Mouse (Mus musculus) brain, adult 2 months (tissue): ENCODE measurements around the gene Tmem243.
"Not testable (repeated sequence)": the region's sequence is repeated elsewhere in the genome, so short reads cannot be mapped to it uniquely, and the experiment has no call there.

ENCODE experiments used
- DNase-seq: peaks from one replicate; pipeline ENCODE4 v3.0.0; 2011; ENCODE audit warnings: low read depth, low spot score

Gene Tmem243

DNA sequence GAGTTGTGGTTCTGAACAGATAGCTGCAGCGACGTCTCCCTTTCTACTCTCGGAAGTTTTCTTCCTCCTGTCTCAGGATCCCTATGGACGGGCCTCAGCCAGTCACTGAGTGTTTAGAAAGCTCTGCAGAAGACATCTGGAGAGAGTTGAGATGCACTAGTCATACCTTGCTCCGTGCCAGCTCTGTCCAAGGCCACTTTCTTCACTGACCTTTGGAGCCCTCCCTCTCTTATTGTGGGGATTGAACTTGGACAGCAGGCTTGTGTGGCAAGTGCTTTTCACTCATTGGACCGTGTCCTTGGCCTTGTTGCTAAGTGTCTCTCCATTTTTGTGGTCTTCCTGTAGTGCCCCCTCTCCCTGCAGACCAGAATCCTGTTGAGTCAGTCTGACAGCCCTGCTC is 6.3 kb downstream of the Tmem243 start:
- DNase-seq = no peak

GRCm38 (mm10) chr5:9107296-9108089 is 7.0 kb downstream of the Tmem243 start:
- DNase-seq = no peak

DNA sequence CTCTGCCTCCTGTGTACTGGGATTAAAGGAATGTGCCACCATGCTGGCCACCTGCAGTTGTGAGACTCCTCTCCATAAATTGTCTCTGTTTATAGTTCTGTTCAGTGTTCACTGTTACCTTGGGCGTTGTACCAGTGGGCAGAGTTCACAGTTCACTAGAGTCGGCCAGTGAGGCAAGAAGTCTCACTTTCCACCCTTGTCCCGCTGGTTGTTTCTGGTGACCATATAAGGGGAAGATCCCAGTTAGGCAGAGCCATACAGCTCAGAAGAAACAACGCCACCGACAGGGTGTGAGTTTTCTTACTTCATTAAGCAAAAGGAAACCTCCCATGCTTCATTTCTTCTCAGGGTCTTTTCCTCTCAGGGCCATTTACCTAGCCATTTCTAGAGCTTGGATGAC is 8.0 kb downstream of the Tmem243 start:
- DNase-seq = no peak

DNA sequence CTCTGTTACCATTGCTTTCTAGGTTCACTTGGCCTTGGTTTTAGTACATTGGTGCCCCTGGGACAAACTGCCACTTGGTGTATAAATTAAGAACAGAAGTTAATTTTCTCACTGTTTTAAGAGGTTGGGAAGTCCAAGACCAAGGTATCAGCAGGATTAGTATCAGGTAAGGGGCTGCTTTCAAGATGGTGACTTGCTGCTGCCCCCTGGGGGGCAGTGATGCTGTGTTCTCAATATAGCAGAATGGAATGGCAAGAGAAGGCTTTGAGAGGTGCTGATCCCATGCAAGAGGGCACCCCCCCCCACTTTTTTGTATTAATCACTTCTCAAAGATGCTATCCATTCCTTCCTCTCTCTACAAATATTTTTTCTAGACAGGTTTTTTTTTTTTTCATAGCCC is 9.1 kb downstream of the Tmem243 start:
- no peak for DNase-seq

DNA sequence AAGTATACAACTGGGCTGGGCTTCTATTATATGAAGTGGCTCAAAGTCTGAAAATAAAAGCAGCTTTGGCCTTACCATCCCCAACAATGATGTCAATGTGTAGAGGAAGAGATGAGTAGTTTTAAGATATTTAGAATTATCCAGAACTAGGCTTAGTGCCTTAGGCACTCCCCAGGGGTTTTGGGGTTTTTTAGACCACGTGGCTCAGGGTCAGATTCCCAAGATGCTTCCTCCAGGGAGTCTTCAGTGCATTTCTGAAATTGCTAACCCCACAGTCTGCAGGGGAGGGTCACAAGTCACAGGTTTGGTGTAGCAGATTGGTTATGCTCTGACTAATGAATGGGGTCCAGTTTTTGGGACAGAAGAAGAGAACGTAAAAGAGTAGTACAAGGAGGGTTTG is 10.8 kb downstream of the Tmem243 start:
- DNase-seq = no peak

- DNase-seq = peak; percentile 84
Measured at GRCm38 (mm10) chr5:9111759-9112158, 11.3 kb downstream of the Tmem243 start.

GRCm38 (mm10) chr5:9114162-9114561 is 13.7 kb downstream of the Tmem243 start:
- peak; percentile 75 for DNase-seq

DNA sequence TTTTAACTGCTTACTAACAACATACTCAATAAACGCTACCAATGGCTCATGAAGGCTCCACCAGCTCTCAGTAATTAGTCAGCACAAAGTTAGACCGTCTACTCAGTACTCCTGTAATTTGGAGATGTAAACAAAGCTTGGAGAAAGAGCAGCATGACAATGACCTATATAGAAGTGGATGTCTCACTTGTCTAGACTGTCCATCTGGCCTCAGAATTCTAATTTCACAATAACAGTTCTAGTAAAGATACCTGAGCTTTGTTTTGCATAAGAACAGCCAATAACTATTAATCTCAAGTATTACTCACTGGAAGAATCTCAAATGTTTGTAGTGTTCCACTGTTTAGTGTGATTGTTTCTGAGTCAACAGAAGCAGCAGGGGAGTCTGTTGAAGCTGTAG is 23.7 kb downstream of the Tmem243 start:
- no peak for DNase-seq

DNA sequence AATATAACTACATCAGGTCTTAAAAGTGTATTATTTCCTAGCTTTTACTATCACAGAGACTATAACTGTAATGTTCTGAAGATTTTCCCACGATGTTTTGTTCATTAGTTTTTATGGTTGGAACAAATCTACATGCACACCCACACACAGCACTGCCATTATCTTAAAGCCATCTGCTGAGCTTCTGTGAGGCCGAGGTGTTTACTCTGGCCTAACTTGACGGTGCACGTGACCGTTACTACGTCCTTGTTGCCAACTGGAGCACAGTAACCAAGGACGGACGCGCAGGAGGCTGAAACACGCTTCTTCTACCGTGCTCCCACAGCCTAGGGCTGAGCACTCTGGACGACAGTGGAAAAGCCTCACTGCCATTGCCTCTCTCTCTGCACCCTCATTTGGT is 28.1 kb downstream of the Tmem243 start:
- peak; percentile 61 for DNase-seq

GRCm38 (mm10) chr5:9131786-9132185 is 31.3 kb downstream of the Tmem243 start:
- peak; percentile 50 for DNase-seq

GRCm38 (mm10) chr5:9135588-9135987 is 35.1 kb downstream of the Tmem243 start:
- DNase-seq = no peak

DNA sequence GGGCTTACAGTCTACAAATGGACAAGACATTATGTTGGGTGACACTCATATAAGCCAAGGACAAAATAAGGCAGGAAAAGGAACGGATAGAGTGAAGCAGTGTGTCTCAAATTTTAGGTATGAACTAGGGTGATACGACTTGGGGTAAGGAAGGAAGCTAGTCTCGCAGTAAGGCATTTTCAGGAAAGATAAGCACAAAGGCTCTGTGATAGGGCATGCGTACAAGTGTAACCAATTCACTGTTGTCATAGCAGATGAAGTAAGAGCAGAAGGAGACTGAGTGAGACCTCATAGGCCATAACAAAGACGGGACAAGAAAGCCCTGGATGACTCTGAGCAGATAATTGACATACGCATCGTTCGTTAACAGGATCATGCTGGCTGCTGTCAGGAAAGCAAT is 40.3 kb downstream of the Tmem243 start:
- no peak for DNase-seq

DNA sequence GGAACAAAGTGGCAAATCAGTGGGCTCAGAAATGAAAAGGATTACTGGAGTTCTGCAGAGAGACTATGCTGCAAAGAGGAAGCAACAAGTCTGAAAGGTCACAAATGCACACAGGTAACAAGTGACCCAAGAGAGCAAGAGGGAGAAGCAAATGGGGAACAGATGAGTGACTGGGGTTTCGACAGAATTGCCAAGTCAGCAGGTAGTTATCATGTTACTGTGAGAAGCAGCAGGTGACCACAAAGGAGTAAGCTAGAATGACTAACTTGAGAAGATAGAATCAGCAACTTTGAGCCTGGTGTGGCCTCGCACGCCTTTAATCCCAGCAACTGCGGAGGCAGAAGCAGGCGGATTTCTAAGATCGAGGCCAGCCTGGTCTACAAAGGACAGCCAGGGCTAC is 41.9 kb downstream of the Tmem243 start:
- DNase-seq = no peak

- DNase-seq = peak; percentile 23
Measured at GRCm38 (mm10) chr5:9149273-9149850, 48.9 kb downstream of the Tmem243 start.

- DNase-seq = no peak
Measured at GRCm38 (mm10) chr5:9156746-9157145, 56.3 kb downstream of the Tmem243 start.

- no peak for DNase-seq
Measured at GRCm38 (mm10) chr5:9157336-9157735, 56.9 kb downstream of the Tmem243 start.

DNA sequence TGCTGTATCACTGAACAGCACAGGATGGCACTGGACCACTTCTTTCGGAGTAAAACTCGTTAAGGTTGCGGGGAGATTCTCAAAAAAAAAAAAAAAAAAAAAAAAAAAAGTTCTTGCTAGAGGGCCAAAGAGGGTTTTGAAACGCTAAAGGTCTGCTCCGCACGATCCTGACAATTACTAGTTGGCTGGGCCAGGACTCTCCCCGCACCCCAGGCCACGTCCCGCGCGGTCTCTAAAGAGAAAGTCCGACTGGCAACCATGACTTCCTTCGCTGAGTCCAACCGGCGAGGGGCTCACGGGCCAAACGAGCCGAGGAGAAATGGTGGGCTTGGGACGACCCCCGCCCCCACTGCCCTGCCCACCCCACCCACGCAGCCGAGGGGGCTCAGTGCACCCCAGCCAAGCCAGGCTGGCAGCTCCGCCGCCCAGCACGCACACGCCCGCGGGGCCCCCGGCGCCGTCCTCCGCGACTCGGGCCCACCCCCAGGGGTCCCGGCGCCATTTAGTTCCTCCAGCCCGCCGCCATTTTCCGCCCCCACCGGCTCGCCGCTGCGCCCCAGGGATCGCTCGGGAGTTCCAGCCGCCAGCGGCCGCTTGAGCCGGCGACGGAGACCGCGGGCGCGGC is 60.5 kb downstream of the Tmem243 start:
- DNase-seq = peak; percentile 33

DNA sequence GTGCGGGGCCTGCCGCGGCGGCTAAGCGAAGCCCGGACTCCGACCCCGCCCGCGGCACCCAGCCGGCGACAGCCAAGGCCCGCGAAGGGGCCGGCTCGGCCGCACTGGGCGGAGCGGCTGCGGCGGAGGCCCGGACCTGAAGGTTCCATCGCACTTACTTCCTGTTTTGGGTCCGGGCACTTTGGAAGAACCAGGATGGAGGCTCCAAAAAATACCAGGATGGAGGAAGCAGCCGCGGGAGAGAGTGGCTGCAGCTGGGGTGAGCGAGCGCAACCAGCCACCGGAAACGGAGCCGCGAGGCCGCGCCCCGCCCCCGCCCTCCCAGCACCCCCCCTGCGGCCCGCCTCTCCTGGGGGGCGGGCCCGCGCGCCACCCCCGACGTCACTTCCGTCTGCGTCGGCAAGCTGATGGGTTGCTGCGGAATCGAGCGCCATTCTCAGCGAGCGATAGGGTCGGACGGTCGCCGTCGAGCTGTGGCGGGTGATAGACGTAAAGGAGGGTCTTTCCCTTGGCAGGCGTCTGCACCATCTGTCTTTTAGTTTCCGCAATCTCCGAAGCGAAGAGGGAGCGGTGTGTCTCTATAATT is 61.1 kb downstream of the Tmem243 start, which contains the start of gene Dmtf1:
Dmtf1 (minus strand) TSS at position 321 of the 586 bp plus-strand sequence.
- peak; percentile 97 for DNase-seq

DNA sequence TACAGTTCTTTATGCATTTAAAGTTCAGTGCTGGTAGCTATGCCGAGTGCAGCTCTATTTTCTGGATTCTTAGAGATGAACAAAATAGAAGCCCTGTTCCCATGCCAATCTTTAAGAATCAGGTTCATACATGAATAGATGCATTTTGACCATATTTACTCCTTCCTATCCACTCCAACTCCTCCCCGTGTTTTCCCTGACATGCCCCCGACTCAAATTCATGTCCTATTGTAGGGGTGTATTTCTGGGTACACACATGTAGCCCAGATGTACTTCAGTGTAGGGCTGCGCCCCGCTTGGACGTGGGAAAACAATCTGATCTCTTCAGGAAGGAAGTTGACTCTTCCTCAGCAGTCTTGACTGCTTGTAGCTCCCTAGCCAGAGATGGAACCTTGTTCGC is 61.6 kb downstream of the Tmem243 start:
- DNase-seq = peak; percentile 14

- DNase-seq = peak; percentile 60
Measured at GRCm38 (mm10) chr5:9163411-9163810, 62.9 kb downstream of the Tmem243 start.

DNA sequence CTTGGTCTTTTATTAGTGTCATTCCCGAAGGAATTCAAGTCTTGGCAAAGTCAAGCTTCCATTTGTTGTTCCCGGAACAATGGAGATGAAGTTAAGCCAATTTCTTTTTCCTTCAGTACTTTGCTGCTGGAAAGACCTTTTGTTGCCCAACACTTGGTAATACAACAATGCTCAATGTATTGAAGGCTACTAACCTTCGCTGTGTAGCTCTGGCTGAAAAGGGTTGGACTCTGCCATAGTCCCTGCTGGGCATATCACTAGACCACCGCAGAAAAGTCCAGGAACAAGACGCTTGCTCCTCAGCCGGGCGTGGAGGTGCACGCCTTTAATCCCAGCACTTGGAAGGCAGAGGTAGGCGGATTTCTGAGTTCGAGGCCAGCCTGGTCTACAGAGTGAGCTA is 64.7 kb downstream of the Tmem243 start:
- DNase-seq = not testable (repeated sequence)

GRCm38 (mm10) chr5:9166366-9166765 is 65.9 kb downstream of the Tmem243 start:
- DNase-seq = no peak
